Mouse (Mus musculus): ENCODE data around the gene Olfr750. TPM values are rescaled to one million over a fixed set of nuclear protein-coding genes. Genes with fewer than 3 reads are reported as not detected.
"Not testable (repeated sequence)": the region's sequence is repeated elsewhere in the genome, so short reads cannot be mapped to it uniquely, and the experiment has no call there.

The Olfr750 gene
- total and polyA plus RNA-seq, 2 experiments from 2014 or later, result 0.05 TPM; not detected in 1

DNA sequence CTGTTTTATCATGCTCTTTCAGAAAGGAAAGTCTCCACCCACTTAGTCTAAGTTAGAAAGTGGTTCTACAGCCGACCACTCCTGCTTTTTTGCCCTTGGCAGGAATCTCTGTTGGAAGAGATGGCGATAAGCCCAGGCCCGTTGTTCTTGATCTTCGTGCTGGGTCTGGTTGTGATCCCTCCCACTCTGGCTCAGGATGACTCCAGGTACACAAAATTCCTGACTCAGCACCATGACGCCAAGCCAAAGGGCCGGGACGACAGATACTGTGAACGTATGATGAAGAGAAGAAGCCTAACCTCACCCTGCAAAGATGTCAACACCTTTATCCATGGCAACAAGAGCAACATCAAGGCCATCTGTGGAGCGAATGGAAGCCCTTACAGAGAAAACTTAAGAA is 27.0 kb upstream of the Olfr750 start:
- Histone ChIP-seq H3K4me1 (ENCODE audit: insufficient read depth, low read length) (no peaks in the 10 kb centered on the region), H3K9ac (replicated peaks; ENCODE audit: low read length) (no peak overlapping the region), H3K9me3 (ENCODE audit: low read length) (no peaks in the 10 kb centered on the region), H3K4me3 (ENCODE audit: low read length) (no peak overlapping the region), H3K36me3 (ENCODE audit: insufficient read depth, low read length) (no peaks in the 10 kb centered on the region), H3K27ac (no peak overlapping the region), H3K27me3 (ENCODE audit: insufficient read depth, low read length) (no peaks in the 10 kb centered on the region), H3K4me2 (ENCODE audit: low read depth, low read length) (no peak overlapping the region)
- DNase-seq (ENCODE audit: low spot score) (no peak), ATAC-seq (no peak)
- TF ChIP-seq CTCF (IDR thresholded peaks at IDR 0.05; ENCODE audit: low read depth), result no peak
- 67% methylated on average over 9 of the region's 9 CpGs for WGBS

DNA sequence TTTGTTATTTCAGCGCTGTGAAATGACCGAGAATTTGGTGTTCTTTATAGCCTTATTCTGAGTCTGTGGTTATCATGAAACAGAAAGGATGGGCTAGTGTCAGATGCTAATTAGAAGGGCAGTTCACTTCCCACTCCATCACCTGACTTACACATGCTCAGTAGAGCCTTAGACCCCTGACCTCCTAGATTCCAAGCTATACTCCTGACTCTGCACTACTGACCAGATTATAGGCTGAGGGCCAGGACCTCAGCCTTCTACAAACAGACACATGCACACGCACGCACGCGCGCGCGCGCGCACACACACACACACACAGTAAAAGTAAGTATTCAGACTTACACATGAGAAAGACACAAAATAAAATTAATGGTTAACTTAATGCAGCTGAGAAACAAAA is 24.7 kb upstream of the Olfr750 start:
- TF ChIP-seq CTCF (IDR thresholded peaks at IDR 0.05; ENCODE audit: low read depth), result no peak
- no peak for DNase-seq (ENCODE audit: low spot score)

GRCm38 (mm10) chr14:51098300-51098699 is 24.1 kb upstream of the Olfr750 start:
- DNase-seq (ENCODE audit: low spot score), result peak; percentile 51
- not testable (repeated sequence) for H3K4me2 ChIP-seq (ENCODE audit: low read depth, low read length); H3K36me3 ChIP-seq (ENCODE audit: insufficient read depth, low read length); H3K27ac ChIP-seq; H3K9me3 ChIP-seq (ENCODE audit: low read length); H3K9ac ChIP-seq (replicated peaks; ENCODE audit: low read length); H3K27me3 ChIP-seq (ENCODE audit: insufficient read depth, low read length); H3K4me1 ChIP-seq (ENCODE audit: insufficient read depth, low read length); H3K4me3 ChIP-seq (ENCODE audit: low read length)
- peak; percentile 59 for ATAC-seq
- WGBS, result 30% methylated on average over 1 of the region's 1 CpGs
- TF ChIP-seq CTCF (IDR thresholded peaks at IDR 0.05; ENCODE audit: low read depth), result peak; percentile 76

More for the DNA sequence above, 24.7 kb upstream of the Olfr750 start:
- H3K9ac ChIP-seq (replicated peaks; ENCODE audit: low read length), result no peak overlapping the region
- no peak overlapping the region for H3K27ac ChIP-seq
- no peak overlapping the region for H3K4me3 ChIP-seq (ENCODE audit: low read length)
- ATAC-seq, result no peak
- H3K9me3 ChIP-seq (ENCODE audit: low read length), result no peaks in the 10 kb centered on the region
- WGBS, result 93% methylated on average over 11 of the region's 11 CpGs
- H3K4me2 ChIP-seq (ENCODE audit: low read depth, low read length), result no peak overlapping the region
- no peaks in the 10 kb centered on the region for H3K4me1 ChIP-seq (ENCODE audit: insufficient read depth, low read length)
- H3K36me3 ChIP-seq (ENCODE audit: insufficient read depth, low read length), result no peaks in the 10 kb centered on the region
- no peaks in the 10 kb centered on the region for H3K27me3 ChIP-seq (ENCODE audit: insufficient read depth, low read length)

- Histone ChIP-seq H3K4me2 (ENCODE audit: low read depth, low read length) (no peak overlapping the region), H3K27me3 (ENCODE audit: insufficient read depth, low read length) (no peaks in the 10 kb centered on the region), H3K27ac (no peak overlapping the region), H3K36me3 (ENCODE audit: insufficient read depth, low read length) (no peaks in the 10 kb centered on the region), H3K9me3 (ENCODE audit: low read length) (no peaks in the 10 kb centered on the region), H3K4me3 (ENCODE audit: low read length) (no peak overlapping the region), H3K9ac (replicated peaks; ENCODE audit: low read length) (no peak overlapping the region), H3K4me1 (ENCODE audit: insufficient read depth, low read length) (no peaks in the 10 kb centered on the region)
- no peak for TF ChIP-seq CTCF (IDR thresholded peaks at IDR 0.05; ENCODE audit: low read depth)
- ATAC-seq, result no peak
- WGBS, result 55% methylated on average over 9 of the region's 9 CpGs
- DNase-seq (ENCODE audit: low spot score), result no peak
Measured at GRCm38 (mm10) chr14:51095736-51096524, 21.7 kb upstream of the Olfr750 start.

DNA sequence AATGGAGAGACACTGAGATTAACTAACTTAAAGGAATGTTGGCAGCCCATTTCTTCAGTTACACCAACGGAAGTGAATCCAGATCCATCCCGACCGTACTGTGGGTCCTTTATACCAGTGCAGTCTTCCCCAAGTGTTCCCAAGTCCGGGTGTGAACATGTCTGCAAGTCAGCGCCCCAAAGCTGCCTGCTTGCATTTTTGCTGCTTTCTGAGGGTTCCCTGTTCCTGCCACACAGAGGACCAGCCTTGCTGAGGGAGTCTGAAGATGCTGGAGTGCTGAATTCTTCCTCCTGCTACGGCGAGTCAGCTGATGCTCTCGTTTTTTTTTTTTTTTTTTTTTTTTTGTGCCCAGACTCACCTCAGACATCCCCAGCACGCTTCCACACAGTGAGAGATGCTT is 20.7 kb upstream of the Olfr750 start:
- Histone ChIP-seq H3K4me1 (ENCODE audit: insufficient read depth, low read length) (no peaks in the 10 kb centered on the region), H3K9ac (replicated peaks; ENCODE audit: low read length) (no peak overlapping the region), H3K27me3 (ENCODE audit: insufficient read depth, low read length) (no peaks in the 10 kb centered on the region), H3K27ac (no peak overlapping the region), H3K36me3 (ENCODE audit: insufficient read depth, low read length) (no peaks in the 10 kb centered on the region), H3K9me3 (ENCODE audit: low read length) (no peaks in the 10 kb centered on the region), H3K4me2 (ENCODE audit: low read depth, low read length) (no peak overlapping the region), H3K4me3 (ENCODE audit: low read length) (no peak overlapping the region)
- no peak for TF ChIP-seq CTCF (IDR thresholded peaks at IDR 0.05; ENCODE audit: low read depth)
- WGBS, result 71% methylated on average over 9 of the region's 9 CpGs
- DNase-seq (ENCODE audit: low spot score) (no peak), ATAC-seq (no peak)

- Histone ChIP-seq H3K27ac (no peak overlapping the region), H3K4me3 (ENCODE audit: low read length) (no peak overlapping the region), H3K4me1 (ENCODE audit: insufficient read depth, low read length) (no peaks in the 10 kb centered on the region), H3K9ac (replicated peaks; ENCODE audit: low read length) (no peak overlapping the region), H3K4me2 (ENCODE audit: low read depth, low read length) (no peak overlapping the region), H3K36me3 (ENCODE audit: insufficient read depth, low read length) (no peaks in the 10 kb centered on the region), H3K9me3 (ENCODE audit: low read length) (no peaks in the 10 kb centered on the region), H3K27me3 (ENCODE audit: insufficient read depth, low read length) (no peaks in the 10 kb centered on the region)
- 71% methylated on average over 5 of the region's 5 CpGs for WGBS
- ATAC-seq (no peak), DNase-seq (ENCODE audit: low spot score) (no peak)
- no peak for TF ChIP-seq CTCF (IDR thresholded peaks at IDR 0.05; ENCODE audit: low read depth)
Measured at GRCm38 (mm10) chr14:51094096-51094875, 20.1 kb upstream of the Olfr750 start.

DNA sequence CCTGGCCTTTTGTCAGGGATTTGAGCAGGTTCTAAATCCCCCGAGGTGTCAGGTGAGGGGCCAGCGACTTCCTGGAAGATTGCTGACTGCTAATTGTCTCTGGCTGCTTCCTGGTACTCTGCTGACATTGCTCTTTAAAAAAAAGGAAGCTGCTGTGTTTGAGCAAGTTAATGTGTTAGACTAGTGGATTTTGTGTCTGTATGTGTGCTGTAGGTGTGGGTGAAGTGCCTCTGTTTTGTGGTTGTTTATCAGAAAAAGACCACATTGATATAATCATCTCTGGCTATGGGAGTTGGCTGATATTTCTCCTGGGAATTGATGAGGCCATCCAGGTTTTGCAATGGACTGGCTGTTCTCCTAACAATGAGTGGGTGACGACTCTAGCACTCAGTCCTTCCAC is 19.3 kb upstream of the Olfr750 start:
- Histone ChIP-seq H3K9ac (replicated peaks; ENCODE audit: low read length) (no peak overlapping the region), H3K4me2 (ENCODE audit: low read depth, low read length) (no peak overlapping the region), H3K4me1 (ENCODE audit: insufficient read depth, low read length) (no peaks in the 10 kb centered on the region), H3K36me3 (ENCODE audit: insufficient read depth, low read length) (no peaks in the 10 kb centered on the region), H3K9me3 (ENCODE audit: low read length) (no peaks in the 10 kb centered on the region), H3K27ac (no peak overlapping the region), H3K27me3 (ENCODE audit: insufficient read depth, low read length) (no peaks in the 10 kb centered on the region), H3K4me3 (ENCODE audit: low read length) (no peak overlapping the region)
- ATAC-seq (no peak), DNase-seq (ENCODE audit: low spot score) (no peak)
- 37% methylated on average over 3 of the region's 3 CpGs for WGBS
- TF ChIP-seq CTCF (IDR thresholded peaks at IDR 0.05; ENCODE audit: low read depth), result no peak

Data from hindbrain, postnatal 0 days (tissue).